Mouse (Mus musculus) MEL (cell line): ENCODE measurements at regions not wholly inside any gene's neighbourhood (a gene's known extent, or its start where the extent isn't known, plus 50 kb on each side); places are given as distances from the start of the nearest gene placed in this dataset.

Experiments
- DNase-seq: peaks from one replicate; pipeline ENCODE4 v3.0.0; 2011; ENCODE audit warnings: low read depth, low spot score
- H3K27ac ChIP-seq: 2 replicates; pipeline ENCODE4 v1.5.1; 2012; ENCODE audit warnings: low read depth, mild to moderate bottlenecking, control low read depth, low read length, moderate library complexity; ENCODE audit not compliant: control insufficient read depth
- H3K27me3 ChIP-seq, 2 experiments: fragments of 150-350 bp in 1 of 2; sonication (generic) in 1 of 2; 2 replicates each; pipeline ENCODE4 v1.6.1; 2012; ENCODE audit warnings: low read length in 2 of 2, mild to moderate bottlenecking in 2 of 2, improper control_type of control experiment in 1 of 2, moderate library complexity in 1 of 2; ENCODE audit not compliant: insufficient read depth in 2 of 2, control insufficient read depth in 1 of 2
- H3K36me3 ChIP-seq, 2 experiments: 2 replicates each; pipeline ENCODE4 v1.6.1; 2012 to 2014; ENCODE audit warnings: low read length in 2 of 2, improper control_type of control experiment in 1 of 2, inconsistent platforms in 1 of 2, mild to moderate bottlenecking in 1 of 2; ENCODE audit not compliant: insufficient read depth in 2 of 2, control insufficient read depth in 1 of 2
- H3K4me1 ChIP-seq, 2 experiments: fragments of 150-350 bp in 1 of 2; sonication (generic) in 1 of 2; 2 replicates each; pipeline ENCODE4 v1.6.1; 2012; ENCODE audit warnings: low read length in 2 of 2, improper control_type of control experiment in 1 of 2, mild to moderate bottlenecking in 1 of 2; ENCODE audit not compliant: insufficient read depth in 2 of 2, control insufficient read depth in 1 of 2
- H3K4me3 ChIP-seq, 2 experiments: fragments of 150-350 bp in 1 of 2; sonication (generic) in 1 of 2; 2 replicates each; pipeline ENCODE4 v1.5.1; 2012; ENCODE audit warnings: low read depth in 2 of 2, low read length in 2 of 2, mild to moderate bottlenecking in 2 of 2, moderate library complexity in 2 of 2, control low read depth in 1 of 2, improper control_type of control experiment in 1 of 2; ENCODE audit not compliant: control insufficient read depth in 1 of 2, insufficient read depth in 1 of 2
- H3K79me2 ChIP-seq: 2 replicates; pipeline ENCODE4 v1.6.1; 2012; ENCODE audit warnings: mild to moderate bottlenecking, low read length, moderate library complexity; ENCODE audit not compliant: control insufficient read depth, poor library complexity, insufficient read depth
- H3K9ac ChIP-seq: 2 replicates; pipeline ENCODE4 v1.6.1; 2012; ENCODE audit warnings: low read depth, mild to moderate bottlenecking, control low read depth, low read length, moderate library complexity; ENCODE audit not compliant: control insufficient read depth, poor library complexity, severe bottlenecking
- H3K9me3 ChIP-seq: fragments of 150-350 bp; sonication (generic); replicated peaks from 2 replicates; pipeline ENCODE4 v1.6.1; 2012; ENCODE audit warnings: mild to moderate bottlenecking, low read length, improper control_type of control experiment, moderate library complexity; ENCODE audit not compliant: insufficient read depth
- E2F4 ChIP-seq: IDR thresholded peaks from 2 replicates; pipeline ENCODE4 v1.6.1; 2011; ENCODE audit warnings: low read depth, low read length, improper control_type of control experiment, borderline replicate concordance
- ELF1 ChIP-seq: IDR thresholded peaks from 2 replicates; pipeline ENCODE4 v1.6.1; 2014; ENCODE audit warnings: low read depth, mild to moderate bottlenecking, inconsistent platforms, low read length, improper control_type of control experiment, moderate library complexity
- EP300 ChIP-seq, 2 experiments: IDR thresholded peaks; 2 replicates each; pipeline ENCODE4 v1.6.1; 2011; ENCODE audit warnings: improper control_type of control experiment in 2 of 2, low read length in 2 of 2, low read depth in 1 of 2, mild to moderate bottlenecking in 1 of 2
- GATA1 ChIP-seq: IDR thresholded peaks from 2 replicates; pipeline ENCODE4 v1.6.1; 2011; ENCODE audit warnings: low read depth, low read length, improper control_type of control experiment
- HCFC1 ChIP-seq: IDR thresholded peaks from 2 replicates; pipeline ENCODE4 v1.6.1; 2012; ENCODE audit warnings: low read depth, mild to moderate bottlenecking, inconsistent platforms, low read length, improper control_type of control experiment, moderate library complexity
- JUND ChIP-seq: IDR thresholded peaks from 2 replicates; pipeline ENCODE4 v1.6.1; 2011; ENCODE audit warnings: low read depth, mild to moderate bottlenecking, improper control_type of control experiment, low read length
- MAFK ChIP-seq: IDR thresholded peaks from 2 replicates; pipeline ENCODE4 v1.6.1; 2011; ENCODE audit warnings: low read depth, mild to moderate bottlenecking, low read length, improper control_type of control experiment, borderline replicate concordance
- MAX ChIP-seq: IDR thresholded peaks from 2 replicates; pipeline ENCODE4 v1.6.1; 2011; ENCODE audit warnings: low read length, improper control_type of control experiment
- MAZ ChIP-seq: IDR thresholded peaks from 2 replicates; pipeline ENCODE4 v1.6.1; 2012; ENCODE audit warnings: low read depth, mild to moderate bottlenecking, inconsistent platforms, low read length, improper control_type of control experiment
- MEF2A ChIP-seq: IDR thresholded peaks from 2 replicates; pipeline ENCODE4 v1.6.1; 2014; ENCODE audit warnings: low read depth, mild to moderate bottlenecking, inconsistent platforms, low read length, improper control_type of control experiment; ENCODE audit not compliant: poor library complexity, insufficient replicate concordance, severe bottlenecking; ENCODE audit errors: extremely low read depth
- MXI1 ChIP-seq: IDR thresholded peaks from 2 replicates; pipeline ENCODE4 v1.6.1; 2011; ENCODE audit warnings: mild to moderate bottlenecking, low read depth, low read length, improper control_type of control experiment
- NRF1 ChIP-seq: IDR thresholded peaks from 2 replicates; pipeline ENCODE4 v1.6.1; 2014; ENCODE audit warnings: low read depth, mild to moderate bottlenecking, inconsistent platforms, low read length, improper control_type of control experiment, moderate library complexity; ENCODE audit not compliant: poor library complexity, insufficient read depth, severe bottlenecking
- POLR2AphosphoS2 ChIP-seq: IDR thresholded peaks from 2 replicates; pipeline ENCODE4 v1.6.1; 2011; ENCODE audit warnings: low read length, improper control_type of control experiment
- RAD21 ChIP-seq: IDR thresholded peaks from 2 replicates; pipeline ENCODE4 v1.6.1; 2011; ENCODE audit warnings: mild to moderate bottlenecking, low read depth, low read length, improper control_type of control experiment
- RCOR1 ChIP-seq: IDR thresholded peaks from 2 replicates; pipeline ENCODE4 v1.6.1; 2012; ENCODE audit warnings: low read depth, mild to moderate bottlenecking, inconsistent platforms, low read length, improper control_type of control experiment
- SIN3A ChIP-seq: IDR thresholded peaks from 2 replicates; pipeline ENCODE4 v1.6.1; 2012; ENCODE audit warnings: low read length, improper control_type of control experiment, inconsistent platforms
- TBP ChIP-seq: IDR thresholded peaks from 2 replicates; pipeline ENCODE4 v1.8.0; 2011; ENCODE audit warnings: low read depth, low read length, improper control_type of control experiment
- USF1 ChIP-seq: IDR thresholded peaks from 2 replicates; pipeline ENCODE4 v1.6.1; 2014; ENCODE audit warnings: low read depth, mild to moderate bottlenecking, inconsistent platforms, low read length, improper control_type of control experiment, moderate library complexity
- USF2 ChIP-seq, 2 experiments: IDR thresholded peaks; 2 replicates each; pipeline ENCODE4 v1.6.1; 2011 to 2012; ENCODE audit warnings: improper control_type of control experiment in 2 of 2, low read length in 2 of 2, borderline replicate concordance in 1 of 2, inconsistent platforms in 1 of 2, low read depth in 1 of 2, mild to moderate bottlenecking in 1 of 2; ENCODE audit not compliant: insufficient read depth in 1 of 2
- ZKSCAN1 ChIP-seq: IDR thresholded peaks from 2 replicates; pipeline ENCODE4 v1.6.1; 2012; ENCODE audit warnings: low read depth, mild to moderate bottlenecking, inconsistent platforms, low read length, improper control_type of control experiment, moderate library complexity

DNA sequence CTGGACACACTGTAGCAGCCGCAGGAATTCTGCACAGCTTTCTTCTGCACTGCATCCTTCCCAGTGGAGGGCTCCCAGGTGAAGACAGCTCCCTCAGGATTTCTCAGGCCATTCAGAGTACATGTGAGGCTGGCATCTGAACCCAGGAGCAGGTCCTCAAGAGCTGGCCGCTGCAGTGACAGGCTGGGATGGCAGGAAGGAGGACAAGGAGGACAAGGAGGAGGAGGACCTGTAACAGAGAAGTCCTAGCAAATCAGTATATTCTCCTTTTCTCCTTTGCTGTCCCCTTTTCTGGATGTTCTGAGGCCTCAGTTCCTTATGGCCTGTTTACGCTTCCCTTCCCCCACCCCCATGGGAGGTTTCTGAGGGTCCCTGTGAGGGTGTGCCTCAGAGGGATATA lies 73.7 kb downstream of the Tmem121 start:
- H3K4me1 ChIP-seq, result no peaks in the 10 kb centered on the region
- no peaks in the 10 kb centered on the region for H3K27me3 ChIP-seq
- no peak overlapping the region for H3K4me3 ChIP-seq
- DNase-seq, result no peak
- no peaks in the 10 kb centered on the region for H3K79me2 ChIP-seq
- H3K36me3 ChIP-seq, result no peaks in the 10 kb centered on the region
- TF ChIP-seq POLR2AphosphoS2, result no peak
- TF ChIP-seq MXI1, result no peak
- no peak for TF ChIP-seq MAFK
- H3K9ac ChIP-seq, result no peak overlapping the region
- no peaks in the 10 kb centered on the region; the same call in 1 of the 2 replicates for H3K9me3 ChIP-seq
- no peak overlapping the region for H3K27ac ChIP-seq

DNA sequence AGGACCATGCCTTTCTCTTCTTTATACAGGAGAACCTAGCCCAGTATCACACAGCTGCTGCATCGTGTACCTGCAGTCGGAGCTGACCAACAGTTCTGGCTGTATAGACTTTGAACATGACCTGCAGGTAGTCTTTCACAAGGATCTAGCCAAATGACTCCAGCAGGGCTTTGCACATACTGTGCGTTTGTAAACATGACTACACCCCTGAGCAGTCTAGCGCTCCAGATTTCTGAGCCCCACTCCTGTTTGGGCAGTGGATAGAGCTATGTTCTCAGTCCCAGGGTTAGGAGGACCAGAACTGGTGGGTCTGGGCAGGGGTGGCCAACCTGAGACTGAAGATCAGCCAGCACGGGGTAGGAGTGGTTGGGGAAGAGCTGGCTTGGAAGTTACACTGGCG lies 74.6 kb downstream of the Tmem121 start:
- no peak overlapping the region for H3K9ac ChIP-seq
- no peak for DNase-seq
- no peaks in the 10 kb centered on the region for H3K36me3 ChIP-seq
- H3K27ac ChIP-seq, result no peak overlapping the region
- H3K27me3 ChIP-seq, result no peaks in the 10 kb centered on the region
- no peak overlapping the region for H3K4me3 ChIP-seq
- TF ChIP-seq RCOR1, result no peak
- no peak for TF ChIP-seq USF2 (IDR thresholded peaks at IDR 0.05; ENCODE audit: borderline replicate concordance in 1 of 2, insufficient read depth in 1 of 2, low read depth in 1 of 2, low read length in 2 of 2)
- TF ChIP-seq MAX, result no peak
- TF ChIP-seq TBP, result no peak
- TF ChIP-seq MEF2A, result no peak
- no peak for TF ChIP-seq ZKSCAN1
- no peak for TF ChIP-seq USF1
- no peak for TF ChIP-seq MXI1
- no peak for TF ChIP-seq RAD21
- no peak for TF ChIP-seq HCFC1
- TF ChIP-seq ELF1, result no peak
- no peak for TF ChIP-seq SIN3A
- TF ChIP-seq GATA1, result no peak
- no peak for TF ChIP-seq EP300 (IDR thresholded peaks at IDR 0.05; ENCODE audit: low read depth in 1 of 2, low read length in 2 of 2)
- no peak for TF ChIP-seq MAZ
- no peak for TF ChIP-seq JUND
- TF ChIP-seq NRF1, result no peak
- TF ChIP-seq E2F4, result no peak
- no peaks in the 10 kb centered on the region for H3K79me2 ChIP-seq
- no peaks in the 10 kb centered on the region; the same call in 1 of the 2 replicates for H3K9me3 ChIP-seq
- H3K4me1 ChIP-seq, result no peaks in the 10 kb centered on the region
